Mouse (Mus musculus) brain, embryonic 14.5 days (tissue): ENCODE results near the gene Ankrd27.

ENCODE experiments used
- CTCF ChIP-seq: fragments of 200-500 bp; IDR thresholded peaks from 2 replicates; pipeline ENCODE4 v1.5.1; 2012; ENCODE audit warnings: inconsistent platforms, mild to moderate bottlenecking, moderate library complexity, borderline replicate concordance; ENCODE audit not compliant: insufficient read depth, insufficient read length; ENCODE audit errors: extremely low read depth
- POLR2A ChIP-seq: fragments of 200-500 bp; IDR thresholded peaks from 2 replicates; pipeline ENCODE4 v1.6.1; 2012; ENCODE audit warnings: mild to moderate bottlenecking, inconsistent platforms, borderline replicate concordance; ENCODE audit not compliant: poor library complexity, insufficient read depth, insufficient read length, severe bottlenecking; ENCODE audit errors: extremely low read depth

- TF ChIP-seq CTCF, result no peak
- no peak for TF ChIP-seq POLR2A
Observed at GRCm38 (mm10) chr7:35627371-35627770, 41.3 kb downstream of the Ankrd27 start.
